Mouse (Mus musculus) WW6 (cell line): ENCODE data around the gene Cdan1.
"Not testable (repeated sequence)": the region's sequence is repeated elsewhere in the genome, so short reads cannot be mapped to it uniquely, and the experiment has no call there.

ENCODE experiments used
- DNase-seq: peaks from one replicate; pipeline ENCODE4 v3.0.0-alpha.2; 2013; ENCODE audit warnings: low read depth, low spot score

Gene Cdan1

DNA sequence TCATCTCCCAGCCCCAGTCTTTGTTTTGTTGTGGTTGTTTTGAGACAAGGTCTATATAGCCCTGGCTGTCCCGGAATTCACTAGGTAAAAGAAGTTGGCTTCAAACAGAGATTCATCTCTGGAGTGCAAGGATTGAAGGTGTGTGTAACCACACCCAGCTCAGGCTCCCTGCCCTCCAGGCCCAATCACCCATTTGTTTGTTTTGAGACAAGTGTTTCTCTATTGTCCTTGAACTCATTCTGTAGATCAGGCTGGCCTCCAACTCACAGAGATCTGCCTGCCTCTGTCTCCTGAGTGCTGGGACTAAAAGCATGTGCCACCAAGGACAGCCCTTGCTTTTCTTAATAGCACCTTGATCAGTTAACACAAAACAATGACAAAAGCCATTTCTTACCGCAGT, 101.9 kb downstream of the Cdan1 start:
- no peak for DNase-seq

DNA sequence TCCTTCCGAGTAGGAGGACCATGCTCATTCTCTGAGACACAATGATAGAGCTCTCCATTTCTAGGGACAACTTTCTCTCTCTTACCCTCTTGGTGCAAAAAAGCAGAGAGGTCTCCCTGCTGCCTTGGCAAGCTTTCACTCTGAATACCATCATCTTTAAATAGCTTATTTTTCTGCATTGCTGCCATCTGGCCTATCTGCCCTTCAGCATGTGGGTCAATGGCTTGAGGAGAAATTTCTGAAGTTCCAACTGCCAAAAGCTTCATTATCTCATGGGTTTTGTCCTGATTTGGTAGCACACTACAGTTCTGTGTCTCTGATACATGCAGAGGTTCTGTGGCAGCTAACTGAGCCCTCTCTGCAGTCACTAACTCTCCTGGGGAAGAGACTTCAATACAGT, 104.4 kb downstream of the Cdan1 start:
- DNase-seq: no peak

DNA sequence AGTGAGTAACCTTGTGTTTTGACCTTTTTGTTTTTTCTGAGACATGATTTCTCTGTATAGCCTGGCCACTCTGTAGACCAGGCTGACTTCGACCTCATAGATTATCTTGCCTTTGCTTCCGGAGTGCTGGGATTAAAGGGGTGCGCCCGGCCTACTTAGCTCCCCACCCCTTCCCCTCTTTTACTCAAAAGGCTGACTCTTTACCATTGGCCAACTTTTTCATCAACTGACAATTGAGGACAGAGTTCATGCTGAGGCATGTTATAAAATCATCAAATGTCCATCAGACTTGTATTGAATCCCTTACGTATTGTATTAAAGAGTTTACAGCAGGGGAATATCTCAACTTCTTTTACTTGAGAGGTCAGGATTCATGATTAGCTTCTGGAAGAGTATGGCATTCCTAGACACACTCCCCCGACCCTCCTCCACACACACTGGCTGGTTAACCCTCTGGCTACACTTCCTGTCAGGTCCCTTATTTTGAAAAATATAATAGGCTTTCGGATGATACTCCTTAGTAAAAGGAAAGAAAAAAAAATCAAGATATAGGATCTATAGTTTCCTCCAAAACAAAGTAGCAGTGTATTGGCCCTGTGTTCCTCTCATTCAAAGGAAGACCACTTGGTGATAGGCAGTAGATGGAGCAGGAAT, 117.9 kb downstream of the Cdan1 start:
- no peak for DNase-seq

DNA sequence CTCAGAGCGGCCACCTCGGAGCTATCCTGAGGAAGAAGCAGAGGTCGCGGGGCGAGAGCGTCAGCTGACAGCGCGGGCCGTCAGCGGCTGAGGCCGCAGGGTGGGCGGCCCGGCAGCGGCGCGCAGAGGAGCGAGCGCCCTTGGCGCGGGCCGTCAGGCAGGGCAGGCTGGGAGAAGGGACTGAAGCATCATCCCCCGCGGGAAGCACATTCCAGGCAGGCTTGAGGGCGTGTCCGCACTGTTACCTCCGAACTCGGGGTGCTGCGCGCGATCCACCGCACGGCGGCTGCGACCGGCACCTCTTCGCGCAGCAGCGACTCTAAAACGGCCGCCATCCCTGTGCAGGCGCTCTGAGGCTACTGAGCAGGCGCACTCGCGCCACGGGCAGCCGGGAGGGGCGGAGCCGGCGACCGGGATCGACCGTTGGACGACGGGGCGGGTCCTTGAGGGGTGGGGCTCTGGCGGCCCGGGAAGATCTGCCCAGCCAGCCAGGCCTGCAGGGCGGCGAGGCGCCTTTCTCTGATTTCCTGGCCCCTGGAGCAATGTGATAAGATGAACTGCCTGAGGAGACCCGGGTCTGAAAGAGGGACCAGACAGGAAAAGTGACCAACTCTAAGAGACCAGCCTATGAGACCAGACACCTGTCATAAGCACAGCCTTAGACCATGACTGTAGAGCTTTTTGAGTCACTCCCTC, 118.6 kb downstream of the Cdan1 start:
- DNase-seq: peak; percentile 87

DNA sequence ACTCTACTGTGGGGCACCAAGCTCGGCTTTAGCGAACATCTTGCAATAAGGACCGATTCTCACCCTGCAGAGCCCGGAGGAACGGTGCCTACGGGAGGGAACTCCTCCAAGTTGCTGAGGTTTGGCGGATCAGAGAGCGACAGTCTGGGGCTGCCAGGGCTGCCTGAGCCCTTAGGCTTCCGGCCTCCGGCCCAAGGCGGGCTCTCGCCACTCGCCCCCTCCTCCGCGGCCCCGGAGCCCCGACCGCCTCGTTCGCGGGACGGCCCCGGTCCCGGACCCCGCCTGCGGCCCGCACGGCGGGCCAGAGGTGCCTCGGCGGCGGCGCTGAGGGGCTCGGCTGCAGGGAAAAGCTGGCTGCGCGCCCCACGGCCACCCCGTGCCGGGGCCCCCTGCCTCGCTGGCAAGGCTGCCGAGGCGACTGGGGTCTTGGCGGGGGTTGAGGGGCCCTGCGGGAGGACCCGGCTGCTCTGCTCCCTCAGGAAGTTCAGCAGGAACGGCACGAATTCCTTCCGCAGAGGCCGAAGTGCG, 119.2 kb downstream of the Cdan1 start:
- no peak for DNase-seq

DNA sequence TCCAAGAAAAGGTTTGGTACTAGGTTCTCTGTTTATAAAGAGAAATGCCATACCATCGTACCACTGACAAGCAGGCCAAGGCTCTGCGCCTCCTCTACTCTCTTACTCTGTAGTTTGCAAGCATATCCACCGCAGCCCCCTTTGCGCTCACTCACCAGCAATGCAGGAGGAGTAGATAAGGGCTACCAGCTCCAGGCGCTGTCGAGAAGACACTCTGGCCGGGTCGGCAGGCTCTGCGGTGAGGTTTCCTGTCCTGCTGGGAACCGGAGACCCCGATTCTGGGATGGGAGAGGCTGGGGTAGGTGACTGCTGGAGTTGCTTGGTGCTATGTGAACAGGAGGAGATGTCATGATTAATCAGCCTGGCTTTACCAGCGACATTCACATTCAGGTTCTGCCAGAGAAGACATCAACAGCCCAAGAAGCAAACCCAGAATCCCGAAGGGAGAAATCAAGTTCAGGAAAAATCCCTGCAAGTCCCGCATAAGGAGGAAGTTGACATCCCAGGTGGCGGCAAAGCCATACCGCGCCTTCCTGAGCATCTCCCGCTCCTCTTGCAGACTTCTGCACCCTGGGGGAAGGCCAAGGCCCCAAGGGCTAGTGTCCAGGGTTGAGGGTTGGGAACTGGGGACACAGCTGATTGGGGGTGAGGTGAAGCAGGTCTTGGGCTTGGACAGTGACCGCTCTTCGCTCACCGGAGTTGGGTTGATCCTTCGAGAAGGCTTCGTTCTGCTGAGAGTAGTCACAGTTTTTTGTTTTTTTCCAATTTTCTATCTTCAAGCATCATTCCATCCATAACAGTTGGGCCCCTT, 119.9 kb downstream of the Cdan1 start:
- no peak for DNase-seq

DNA sequence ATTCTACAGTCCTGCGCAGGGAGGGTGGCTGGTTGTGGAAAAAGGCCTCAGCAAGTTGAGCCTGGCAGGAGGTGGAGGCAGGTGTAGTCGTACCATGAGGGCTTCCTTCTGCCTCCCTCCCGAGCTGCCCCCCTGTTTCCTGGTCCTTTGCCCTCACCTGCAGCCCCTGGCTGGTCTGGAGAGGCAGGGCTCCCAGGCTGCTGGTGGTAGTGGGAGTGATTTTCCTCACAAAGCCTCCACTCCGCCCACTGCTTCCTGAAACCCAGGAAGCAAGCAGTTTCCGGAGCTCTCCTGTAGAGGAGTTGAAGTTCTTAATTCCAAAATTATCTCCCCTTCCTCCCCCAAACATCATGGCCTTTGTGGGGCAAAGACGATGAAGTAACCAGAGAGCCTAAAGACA, 125.8 kb downstream of the Cdan1 start:
- DNase-seq: no peak

DNA sequence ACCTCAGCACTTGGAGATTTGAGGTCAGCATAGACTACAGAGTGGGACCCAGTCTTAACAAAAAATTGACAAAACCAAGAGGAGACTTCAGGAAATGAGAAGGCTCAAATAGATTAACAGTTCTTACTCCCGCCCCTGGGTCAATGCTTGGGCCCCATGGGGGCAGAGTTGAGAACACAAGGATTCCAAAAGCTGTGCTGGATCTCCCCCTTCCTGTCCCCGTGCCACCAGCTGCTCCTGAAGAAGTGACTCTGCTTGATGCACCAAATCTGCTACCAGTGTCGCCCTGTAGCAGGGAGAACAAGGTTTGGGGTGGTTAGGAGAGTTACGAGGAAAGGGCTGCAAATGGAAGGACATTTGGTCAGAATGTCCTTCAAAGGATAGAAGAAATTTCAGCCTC, 126.3 kb downstream of the Cdan1 start:
- no peak for DNase-seq

DNA sequence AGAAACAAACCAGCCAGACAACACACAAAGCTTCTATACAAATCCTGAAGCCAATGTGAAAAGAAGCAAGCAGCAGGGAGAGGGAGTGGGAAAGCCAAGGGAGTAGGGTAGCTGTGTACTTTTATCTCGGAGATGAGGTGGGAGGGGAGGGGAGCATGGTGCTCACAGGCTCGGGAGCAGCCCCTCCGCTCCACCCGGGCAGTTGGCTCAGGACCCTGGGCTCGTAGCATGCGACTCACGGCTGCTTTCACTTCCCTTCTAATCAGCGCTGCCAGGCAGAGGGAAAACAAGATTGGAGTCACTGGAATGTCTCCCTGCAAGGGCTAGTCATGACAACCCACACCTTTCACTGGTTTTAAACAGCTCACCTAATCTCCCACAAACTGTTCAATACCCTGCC, 127.4 kb downstream of the Cdan1 start:
- no peak for DNase-seq

DNA sequence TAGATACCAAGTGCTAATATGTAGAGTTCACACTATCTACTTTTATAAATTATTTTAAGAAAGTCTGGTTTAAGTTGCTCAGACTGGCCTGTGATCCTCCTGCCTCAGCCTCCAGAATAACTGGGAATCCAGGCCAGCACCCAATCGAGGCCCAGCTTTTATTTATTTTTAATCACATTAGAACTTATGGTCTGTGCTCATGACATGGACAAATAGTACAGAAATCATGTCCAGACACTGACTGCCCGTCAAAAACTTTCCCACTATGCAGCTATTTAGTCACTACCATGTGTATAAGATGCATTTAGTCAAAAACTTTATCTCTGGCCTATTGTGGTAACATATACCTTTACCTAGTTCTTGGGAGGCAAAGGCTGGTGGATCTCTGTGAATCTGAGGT, 128.0 kb downstream of the Cdan1 start:
- no peak for DNase-seq

DNA sequence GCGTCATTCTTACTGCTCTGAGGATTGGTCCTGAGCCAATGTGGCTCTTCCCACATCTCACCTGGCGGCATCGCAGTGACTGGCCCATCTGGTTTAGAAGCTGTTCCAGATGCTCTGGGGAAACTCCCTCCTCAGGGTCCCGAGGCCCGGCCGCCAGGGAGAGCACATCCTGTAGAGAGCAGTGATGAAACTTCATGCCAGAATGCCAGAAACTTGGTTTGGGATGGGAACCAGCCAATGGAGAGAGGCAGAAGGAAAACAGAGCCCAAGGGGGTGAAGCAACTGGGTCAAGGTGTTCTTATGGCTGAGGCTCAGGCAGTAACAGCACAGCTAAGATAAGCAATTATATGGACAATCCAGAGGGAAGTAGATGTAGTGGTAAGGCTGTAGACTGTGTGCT, 129.1 kb downstream of the Cdan1 start:
- no peak for DNase-seq

DNA sequence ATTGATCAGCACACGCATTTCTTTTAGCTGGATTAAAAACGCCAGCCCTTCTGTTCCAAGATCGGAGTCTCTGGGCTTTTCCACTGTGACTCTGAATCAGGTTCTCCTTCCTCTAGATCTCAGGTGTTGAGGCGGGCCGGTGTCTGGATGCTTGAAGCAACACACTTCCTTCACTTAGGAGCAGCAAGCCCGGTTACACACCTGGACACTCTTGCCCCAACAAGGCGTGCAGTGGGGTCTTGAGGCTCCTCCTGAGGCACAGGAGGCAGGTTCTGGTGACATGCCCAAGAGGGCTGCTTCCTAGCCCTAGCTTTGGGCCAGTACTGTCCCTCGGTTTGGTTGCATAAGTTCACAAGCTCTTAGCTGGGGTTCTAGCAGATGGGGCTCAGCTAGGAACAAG, 131.4 kb downstream of the Cdan1 start:
- DNase-seq: no peak

DNA sequence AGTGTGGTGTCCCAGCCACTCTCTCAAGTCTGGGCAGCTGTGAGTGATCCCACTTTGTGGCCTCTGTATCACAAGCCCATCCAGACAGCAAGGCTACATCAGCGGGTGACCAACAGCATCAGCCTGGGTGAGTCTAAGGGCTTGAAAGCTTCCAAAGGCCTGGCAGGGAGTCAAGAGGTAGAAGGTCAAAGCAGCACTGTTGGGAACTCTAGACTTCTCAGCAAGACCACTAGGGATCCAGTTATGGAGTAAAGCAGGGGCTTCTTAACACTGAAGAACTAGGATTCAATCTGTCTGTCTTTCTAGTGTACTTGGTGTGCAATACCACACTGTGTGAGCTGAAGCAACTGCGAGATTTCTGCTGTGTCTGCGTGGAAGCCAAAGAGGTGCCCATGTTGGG, 136.5 kb downstream of the Cdan1 start:
- no peak for DNase-seq

DNA sequence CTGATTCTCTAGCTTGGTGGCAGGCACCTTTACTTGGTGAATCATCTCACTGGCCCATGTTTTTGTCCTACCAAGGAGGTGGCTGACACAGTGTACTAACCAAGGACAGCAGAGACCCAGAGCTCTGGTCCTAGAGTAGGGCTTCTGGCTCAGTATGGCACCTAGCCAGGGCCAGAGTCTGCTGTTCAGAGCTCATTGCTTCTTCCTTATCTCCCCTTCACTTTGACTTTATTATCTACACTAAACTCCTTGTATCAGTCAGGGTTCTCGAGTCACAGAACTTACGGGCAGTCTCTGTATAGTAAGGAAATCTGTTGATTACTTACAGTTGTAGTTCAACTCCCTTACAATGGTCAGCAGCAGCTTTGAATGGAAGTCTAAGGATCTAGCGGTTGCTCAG, 139.0 kb downstream of the Cdan1 start:
- DNase-seq: no peak

DNA sequence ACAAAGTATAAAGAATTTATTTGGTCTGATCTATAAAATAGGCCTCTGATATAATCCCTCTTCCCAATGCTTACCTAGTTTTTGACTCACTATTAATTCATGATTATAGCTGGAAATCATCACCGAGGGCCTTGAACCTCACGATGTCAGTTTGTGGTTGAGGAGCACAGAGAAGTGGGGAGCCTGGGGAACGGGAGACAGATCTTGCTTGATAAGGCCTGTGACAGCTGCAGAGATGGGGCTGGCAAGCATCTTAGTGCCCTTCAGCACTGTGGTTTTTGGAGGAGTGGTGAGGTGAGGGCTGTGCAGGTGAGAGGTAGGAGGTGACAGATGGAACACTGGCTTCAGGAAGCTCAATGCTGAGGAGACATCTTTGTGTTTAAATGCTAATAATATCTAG, 139.8 kb downstream of the Cdan1 start:
- DNase-seq: no peak

DNA sequence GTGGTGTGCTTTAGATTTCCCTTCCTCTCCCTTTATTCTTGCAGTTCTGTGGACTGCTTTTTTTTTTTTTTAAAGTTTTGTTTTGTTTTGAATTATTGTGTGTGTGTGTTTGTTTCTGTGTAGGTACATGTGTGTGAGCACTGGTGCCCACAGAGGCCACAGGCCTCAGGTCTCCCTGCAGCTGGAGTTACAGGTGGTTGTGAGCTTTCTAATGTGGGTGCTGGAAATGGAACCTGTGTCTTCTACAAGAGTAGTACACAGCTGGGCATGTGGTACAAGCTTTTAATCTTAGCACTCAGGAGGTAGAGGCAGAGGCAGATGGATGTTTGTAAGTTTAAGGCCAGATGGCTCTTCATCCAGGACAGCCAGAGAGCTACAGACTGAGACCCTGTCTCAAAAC, 142.9 kb downstream of the Cdan1 start:
- DNase-seq: no peak

DNA sequence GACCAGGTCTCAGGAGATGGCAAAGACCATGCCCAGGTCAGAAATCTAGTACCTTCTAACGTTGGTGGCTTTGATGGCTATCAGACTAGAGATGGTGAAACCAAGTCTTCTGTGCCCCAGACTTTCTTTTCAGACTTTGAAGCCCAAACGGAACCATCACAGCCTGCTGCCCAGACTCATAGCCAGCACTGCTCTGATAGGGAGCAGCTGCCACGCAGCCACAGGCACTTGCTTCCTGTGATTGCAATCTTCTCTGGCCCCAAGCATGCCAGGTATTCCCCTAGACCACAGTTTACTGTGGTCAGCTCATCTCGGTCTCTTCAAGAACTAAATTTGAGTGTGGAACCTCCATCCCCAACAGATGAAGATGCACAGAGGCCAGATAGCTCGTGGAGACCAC, 147.3 kb downstream of the Cdan1 start:
- DNase-seq: no peak

DNA sequence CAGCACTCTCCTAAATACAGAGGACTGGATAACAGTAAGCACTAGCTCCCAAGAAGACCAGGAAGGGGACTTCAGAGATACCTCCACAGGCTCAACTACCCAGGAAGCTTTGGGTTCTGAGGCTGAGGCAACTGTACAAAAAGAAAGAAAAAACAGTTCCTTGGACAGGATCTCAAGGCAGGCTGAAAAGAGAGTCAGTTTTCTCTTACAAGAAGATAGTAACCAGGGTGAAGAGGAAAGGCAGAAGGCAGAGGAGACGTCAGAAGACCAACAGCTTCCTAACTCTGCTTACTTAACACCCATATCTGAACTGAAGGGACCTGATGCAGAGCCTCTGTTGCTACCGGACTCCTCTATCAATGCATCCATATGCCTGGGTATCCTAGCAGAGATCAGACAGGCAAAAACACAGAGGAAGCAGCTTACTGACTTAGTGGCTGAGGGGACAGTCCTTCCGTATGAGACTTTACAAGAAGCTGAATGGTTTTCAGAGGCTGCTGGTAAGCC, 149.5 kb downstream of the Cdan1 start:
- DNase-seq: no peak

DNA sequence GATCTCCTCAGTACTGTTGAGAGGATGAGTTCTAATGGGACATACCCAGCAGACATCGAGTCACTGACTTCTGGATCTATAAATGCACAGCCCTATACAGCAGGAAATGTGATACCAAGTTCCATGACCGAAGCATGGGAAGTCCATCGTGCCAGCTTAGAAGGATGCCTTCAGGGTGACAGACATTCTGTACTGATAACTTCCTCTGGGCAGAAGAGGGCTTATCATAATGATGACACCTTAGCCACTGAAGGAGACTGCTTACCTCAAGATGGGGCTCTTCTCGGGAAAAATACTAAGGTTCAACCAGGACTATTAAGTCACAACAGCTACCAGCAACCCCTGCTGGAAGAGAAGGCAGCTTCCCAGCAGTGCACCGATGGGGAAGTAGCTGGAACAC, 152.2 kb downstream of the Cdan1 start:
- no peak for DNase-seq

DNA sequence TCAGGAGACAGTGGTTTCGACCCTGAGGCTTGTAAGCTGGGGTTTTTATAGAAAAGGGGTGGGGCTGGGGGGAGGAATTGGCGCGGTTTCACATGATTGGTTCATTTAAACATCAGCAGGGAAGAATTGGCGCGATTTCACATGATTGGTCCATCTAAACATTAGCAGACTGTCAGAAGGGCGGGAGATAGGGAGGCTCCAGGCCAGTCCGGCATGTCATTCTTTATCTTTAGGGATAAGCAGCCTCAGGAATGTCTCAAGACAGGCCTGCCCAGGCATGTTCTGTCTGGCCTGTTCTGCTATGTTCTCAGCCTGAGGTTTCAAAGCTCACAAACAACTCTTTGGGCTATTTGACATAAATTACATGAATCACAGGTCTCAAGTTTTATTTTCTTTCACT, 168.8 kb downstream of the Cdan1 start:
- DNase-seq: not testable (repeated sequence)

DNA sequence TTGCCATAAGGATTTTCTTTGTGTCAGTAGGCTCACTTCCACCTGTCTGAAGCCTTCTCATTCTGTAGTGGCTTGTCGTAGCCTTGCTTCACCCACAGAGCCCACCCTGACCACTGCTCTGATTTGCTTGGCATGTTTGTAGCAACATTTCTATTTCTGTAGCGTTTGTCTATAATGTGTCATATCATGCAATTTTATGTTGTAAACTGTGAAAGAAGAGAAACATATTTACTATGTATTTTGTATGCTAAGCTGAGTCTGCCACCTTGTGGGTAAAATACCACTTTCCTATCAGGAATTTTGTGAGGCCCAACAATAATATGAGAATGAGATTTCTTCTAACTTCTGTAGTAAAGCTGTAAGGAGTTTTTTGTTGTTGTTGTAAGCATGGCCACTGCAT, 179.7 kb downstream of the Cdan1 start:
- no peak for DNase-seq

DNA sequence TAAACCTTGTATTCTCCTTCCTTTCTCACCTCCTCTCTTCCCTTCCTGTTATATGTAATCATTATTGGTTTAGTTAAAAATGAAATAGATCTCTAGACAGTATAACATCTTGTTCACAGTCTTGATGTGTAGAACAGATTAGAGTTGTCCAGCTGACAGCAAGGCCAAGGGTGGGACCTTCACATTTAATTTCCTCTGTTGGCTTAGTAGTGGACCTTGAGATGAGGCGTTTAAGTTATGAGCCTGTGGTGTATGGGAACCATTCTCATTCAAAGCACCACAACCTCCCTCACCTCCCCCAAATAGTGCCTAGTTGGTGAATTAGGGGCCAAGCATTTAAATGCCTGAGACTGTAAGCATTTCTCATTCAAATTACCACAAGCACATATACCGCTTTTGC, 182.5 kb downstream of the Cdan1 start:
- no peak for DNase-seq
